Mouse (Mus musculus) megakaryocyte-erythroid progenitor cell, adult 5-6 weeks (primary cell): ENCODE measurements around the gene Tlr12. TPM values are rescaled to one million over a fixed set of nuclear protein-coding genes. Genes with fewer than 3 reads are reported as not detected.
"Not testable (repeated sequence)": the region's sequence is repeated elsewhere in the genome, so short reads cannot be mapped to it uniquely, and the experiment has no call there.

Experiments
- ATAC-seq: replicated peaks from 2 replicates; pipeline ENCODE4 v1.8.0; 2016; ENCODE audit warnings: mild to moderate bottlenecking, inconsistent platforms; ENCODE audit not compliant: severe bottlenecking, poor library complexity, low FRiP score, low TSS enrichment
- total RNA-seq, 2 experiments: library from RNA; stranded (forward) in 1 of 2; stranded (reverse) in 1 of 2; fragments of 200-1000, 215-1000 nt in 1 of 2; fragments of >200 nt in 1 of 2; fragmentation: Nextera tagmentation in 1 of 2; gene quantifications; 2 replicates each; pipeline ENCODE4 v1.2.3; 2014 to 2017

The Tlr12 gene
- total RNA-seq, 2 experiments from 2014 or later: 0.14 to 0.28 TPM

GRCm38 (mm10) chr4:128621109-128621508 lies 2.7 kb upstream of the Tlr12 start:
- ATAC-seq: 0 out of 2 replicates have a peak, but pooled peaks have one; percentile 64

DNA sequence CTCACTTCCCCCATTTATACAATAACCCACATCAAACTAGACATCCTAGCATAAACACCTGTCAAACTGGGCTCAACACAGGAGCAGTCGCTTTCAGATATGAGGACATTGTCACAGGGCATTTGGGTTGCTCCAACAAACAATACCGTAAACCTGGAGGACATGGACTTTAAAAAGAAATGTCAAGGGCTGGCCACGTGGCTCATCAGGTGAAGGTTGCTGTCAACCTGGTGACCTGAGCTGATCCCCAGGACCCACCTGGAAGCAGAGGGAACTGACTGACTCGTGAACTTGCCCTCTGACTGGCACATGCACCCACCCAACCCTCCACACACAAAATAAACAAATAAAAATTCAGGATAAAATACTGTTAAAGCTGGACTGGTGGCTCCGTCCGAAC lies 2.2 kb upstream of the Tlr12 start:
- no peak for ATAC-seq

DNA sequence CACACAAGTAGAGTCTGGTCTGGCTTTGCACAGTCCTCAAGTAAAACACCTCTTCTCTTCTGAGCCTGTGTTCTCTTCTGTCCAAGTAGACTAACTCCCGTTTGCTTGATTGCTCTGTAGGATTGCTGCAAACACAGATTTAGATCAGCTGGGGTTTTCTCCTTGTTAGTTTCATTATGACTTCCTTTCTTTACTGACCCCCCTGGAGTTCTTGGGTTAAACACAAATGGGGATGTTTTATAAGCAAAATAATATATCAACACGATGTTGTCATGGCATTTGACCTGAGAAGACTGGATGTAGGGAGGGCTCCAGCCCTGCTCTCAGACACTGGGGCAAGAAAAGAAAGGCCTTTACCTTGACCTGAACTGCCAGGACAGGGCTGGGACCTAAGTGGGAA lies 544 bp upstream of the Tlr12 start:
- ATAC-seq: no peak

GRCm38 (mm10) chr4:128617363-128618120 lies 877 bp downstream of the Tlr12 start:
- ATAC-seq: no peak

- ATAC-seq: no peak
These were observed 2.7 kb downstream of the Tlr12 start for GRCm38 (mm10) chr4:128615761-128616160.

DNA sequence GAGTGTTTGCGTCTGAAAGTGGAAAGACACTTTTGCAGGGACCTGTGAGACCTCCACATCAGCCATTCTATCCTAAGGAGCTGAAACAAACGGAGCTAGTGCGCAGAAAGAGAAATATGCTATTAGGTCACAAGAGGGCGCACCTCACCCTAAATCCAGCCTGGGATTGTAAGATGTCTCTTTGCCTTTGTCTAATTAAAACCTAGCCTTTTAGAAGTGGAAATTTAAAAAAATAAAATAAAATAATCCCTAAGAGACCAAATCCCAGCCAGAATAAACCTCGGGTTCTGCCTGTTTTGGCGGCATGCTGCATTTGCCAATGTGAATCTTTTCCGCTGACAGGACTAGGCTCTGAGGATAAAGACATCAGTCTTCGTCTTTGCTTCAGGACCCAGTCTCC lies 5.1 kb downstream of the Tlr12 start:
- no peak for ATAC-seq

- not testable (repeated sequence) for ATAC-seq
These were observed 6.7 kb downstream of the Tlr12 start for GRCm38 (mm10) chr4:128611726-128612125.

GRCm38 (mm10) chr4:128610706-128611105 lies 7.7 kb downstream of the Tlr12 start:
- no peak for ATAC-seq

DNA sequence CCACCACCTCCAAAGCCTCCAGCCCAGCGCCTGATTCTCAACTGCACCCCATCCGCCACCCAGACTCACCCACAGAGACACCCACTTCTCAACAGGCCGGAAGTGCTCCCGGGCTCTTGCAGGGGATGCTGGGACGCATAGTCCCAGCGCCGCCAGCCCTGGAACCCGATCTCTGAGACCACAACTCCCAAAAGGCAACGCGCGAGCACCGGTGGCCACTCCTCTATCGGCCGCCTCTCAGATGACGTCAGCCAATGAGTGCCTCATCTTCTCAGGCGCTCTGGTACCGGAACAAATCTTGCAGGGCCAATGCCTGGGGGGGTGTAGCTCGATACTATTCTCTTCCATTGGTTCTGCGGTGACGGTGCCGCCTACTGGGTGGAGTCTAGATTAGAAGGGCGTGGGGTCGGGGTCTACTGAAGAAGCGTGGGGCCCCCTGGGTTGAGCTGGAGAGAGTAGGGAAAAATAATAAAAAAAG lies 8.5 kb downstream of the Tlr12 start, which contains the start of gene Zscan20:
TSS of gene Zscan20 (minus strand) at position 174 of the 478 bp plus-strand sequence.
- peak; percentile 99 for ATAC-seq

GRCm38 (mm10) chr4:128609276-128609924 lies 9.0 kb downstream of the Tlr12 start:
- ATAC-seq: no peak

DNA sequence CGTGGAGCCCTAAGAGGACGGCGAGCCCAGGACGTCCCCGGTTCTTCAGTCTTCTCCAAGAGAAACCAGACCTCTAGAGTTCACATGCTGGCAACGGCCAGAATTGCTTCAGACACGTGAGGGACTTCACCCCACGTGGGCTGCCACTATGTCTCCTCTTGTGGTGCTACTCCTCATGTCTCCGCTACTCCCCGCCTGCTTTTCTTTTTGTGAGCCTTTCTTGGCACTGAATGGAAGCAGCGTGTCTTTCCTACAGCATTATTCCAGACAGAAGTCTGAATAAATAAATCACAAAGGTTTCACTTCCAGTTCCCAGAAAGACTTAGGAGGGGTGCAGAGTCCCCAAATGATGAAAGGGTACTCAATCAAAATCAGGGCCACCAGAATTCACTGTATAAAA lies 10.8 kb downstream of the Tlr12 start:
- ATAC-seq: no peak

DNA sequence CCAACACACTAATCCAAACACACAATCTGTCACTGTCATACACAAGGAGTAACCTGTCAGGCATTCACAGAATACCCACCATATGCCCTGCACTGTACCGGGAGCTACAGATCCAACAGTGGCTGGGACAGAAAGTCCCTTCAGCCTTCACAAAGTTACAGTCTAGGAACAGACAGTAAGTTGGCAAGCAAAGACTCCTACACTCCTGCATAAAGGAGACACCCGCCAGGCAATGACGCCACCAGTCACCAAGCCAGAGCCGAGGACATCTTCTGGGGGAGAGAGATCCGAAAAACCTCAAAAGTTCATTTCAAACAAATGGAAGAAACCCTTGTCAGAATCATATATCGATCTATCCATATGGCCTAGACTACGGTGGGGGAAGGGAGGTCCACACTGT lies 11.8 kb downstream of the Tlr12 start:
- ATAC-seq: no peak

- ATAC-seq: no peak
These were observed 20.4 kb downstream of the Tlr12 start for GRCm38 (mm10) chr4:128597801-128598560.

DNA sequence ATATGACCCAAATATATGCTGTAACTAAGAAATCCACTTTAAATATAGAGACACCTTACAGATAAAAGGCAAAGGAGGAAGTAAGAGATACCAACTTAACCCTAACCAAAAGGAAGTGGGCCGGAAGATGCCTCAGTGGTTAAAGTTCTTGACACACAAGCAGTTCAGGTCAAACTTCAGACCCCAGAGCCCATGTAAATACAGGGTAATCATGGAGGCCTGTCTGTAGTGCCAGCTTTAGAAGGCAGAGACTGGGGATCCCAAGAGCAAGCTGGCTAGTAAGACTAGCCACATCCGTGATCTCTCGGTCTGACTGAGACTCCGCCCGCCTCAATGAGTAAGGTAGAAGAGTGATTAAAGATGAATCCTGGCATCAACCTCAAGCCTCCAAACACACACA lies 24.4 kb downstream of the Tlr12 start:
- 0 out of 2 replicates have a peak, but pooled peaks have one; percentile 35 for ATAC-seq

DNA sequence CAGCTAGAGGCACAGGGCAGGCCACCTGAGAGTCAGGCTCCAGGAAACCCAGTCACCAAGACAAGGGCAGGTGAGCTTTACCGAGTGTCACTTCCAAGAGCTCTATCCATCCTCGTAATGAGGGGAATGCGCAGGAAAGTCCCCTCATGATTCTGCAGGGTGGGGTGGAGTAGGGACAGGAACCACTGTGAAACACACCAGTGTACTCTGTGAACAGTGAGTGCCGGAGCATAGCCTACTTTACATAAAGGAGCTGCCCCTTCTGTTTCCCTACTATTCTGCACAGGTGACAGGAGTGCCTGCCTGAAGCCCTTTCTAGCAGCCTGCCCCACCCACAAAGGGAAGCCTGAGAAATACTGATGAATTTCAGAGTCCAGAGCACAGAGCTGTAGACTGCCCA lies 25.1 kb downstream of the Tlr12 start:
- ATAC-seq: no peak

DNA sequence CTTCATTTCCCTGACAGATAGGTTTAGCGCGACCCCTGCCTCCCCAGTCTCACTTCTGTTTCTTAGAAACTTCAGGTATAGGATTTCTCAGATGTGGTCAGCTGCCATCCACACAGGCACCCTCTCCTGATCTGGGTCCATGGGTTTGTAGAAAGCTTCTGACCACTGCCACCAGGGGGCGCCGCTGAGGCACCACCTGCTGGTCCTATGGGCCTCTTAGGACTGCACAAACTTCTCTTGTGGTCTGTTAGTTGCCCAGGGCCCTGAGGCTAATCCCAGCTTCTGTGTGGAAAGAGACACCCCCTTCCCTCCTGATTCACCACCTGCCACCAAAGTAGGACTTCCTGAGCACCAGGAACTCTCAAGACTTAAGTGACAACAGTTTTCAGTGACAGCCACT lies 39.2 kb downstream of the Tlr12 start:
- peak; percentile 83 for ATAC-seq

DNA sequence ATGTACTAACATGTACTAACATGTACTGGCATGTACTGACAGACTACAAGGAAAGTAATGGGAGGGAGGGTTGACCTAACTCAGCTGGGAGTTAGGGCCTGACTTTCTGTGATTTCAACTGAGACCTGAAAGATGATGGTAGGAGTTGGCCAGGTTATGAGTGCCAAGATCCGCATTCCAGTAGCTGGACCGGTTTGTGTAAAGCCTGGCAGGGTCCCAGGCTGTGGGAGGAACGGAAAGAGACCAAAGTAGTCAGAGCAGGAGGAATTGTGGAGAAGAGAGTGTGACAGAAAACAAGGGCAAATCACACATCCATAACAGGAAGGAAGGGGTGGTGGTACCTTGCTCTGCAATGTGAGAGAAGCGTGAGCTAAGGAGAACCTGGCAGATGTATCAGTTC lies 42.6 kb downstream of the Tlr12 start:
- ATAC-seq: no peak
